Mouse (Mus musculus) CH12F3 (cell line): Measurements from ENCODE around the gene Plpp2.

Source experiments
- in situ Hi-C: fragments of 300-500 bp; cut with MboI; formaldehyde crosslinking; loops from 2 replicates; pipeline ENCODE4 v1.14.3; 2020; ENCODE audit warnings: low sequenced_read_pairs

Plpp2 gene

DNA sequence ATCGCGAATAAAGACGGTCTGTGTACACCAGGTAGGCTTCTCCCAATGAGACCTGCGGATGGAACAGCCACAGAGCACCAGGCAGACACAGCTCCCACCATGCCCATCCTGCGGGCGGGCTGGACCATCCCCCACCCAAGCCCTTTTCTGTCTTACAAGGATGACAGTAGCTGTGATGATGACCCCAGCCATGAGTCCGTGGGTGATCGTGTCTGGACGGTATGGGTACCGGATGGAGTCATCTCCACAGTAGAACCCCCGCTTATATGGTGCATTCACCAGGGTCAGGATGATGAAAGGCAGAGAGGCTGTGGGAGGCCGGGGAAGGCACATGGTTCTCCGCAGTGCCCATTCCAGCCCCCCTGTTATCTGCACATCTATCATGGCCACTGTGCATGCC is 2.9 kb downstream of the Plpp2 start:
- in situ Hi-C loops = no loop called here

DNA sequence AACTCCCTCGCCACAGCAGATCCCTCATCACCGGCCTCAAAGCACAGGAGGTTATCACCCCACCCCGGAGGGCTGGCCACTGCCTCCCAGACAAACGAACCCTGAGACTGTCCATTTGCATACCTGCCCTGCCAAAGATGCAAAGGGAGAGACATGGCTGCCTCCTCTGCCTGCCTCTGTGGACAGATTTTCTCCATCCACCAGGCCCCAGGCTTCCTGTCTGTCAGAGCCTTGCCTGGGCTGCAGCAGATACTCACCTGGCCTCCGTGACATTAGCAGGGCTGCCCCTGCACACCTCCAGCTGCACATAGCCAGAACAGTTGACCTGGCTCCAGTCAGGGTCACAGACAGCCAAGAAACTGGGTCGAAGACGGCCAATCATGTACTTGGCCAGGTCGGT is 3.4 kb downstream of the Plpp2 start:
- in situ Hi-C loops = no loop called here

DNA sequence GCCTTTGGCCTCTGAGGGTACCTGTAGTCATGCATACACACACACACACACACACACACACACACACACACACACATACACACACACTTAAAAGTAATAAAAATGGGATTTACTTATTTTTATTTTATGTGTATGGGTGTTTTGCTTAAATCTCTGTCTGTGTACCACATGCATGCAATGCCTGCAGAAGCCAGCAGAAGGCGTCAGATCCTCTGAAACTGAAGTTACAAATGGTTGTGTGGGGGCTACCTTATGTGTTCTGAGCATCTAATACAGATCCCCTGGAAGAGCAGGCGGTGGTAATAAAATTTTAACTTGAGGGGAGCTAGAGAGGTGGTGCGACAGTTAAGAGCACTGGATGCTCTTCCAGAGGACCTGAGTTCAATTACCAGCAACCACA is 5.5 kb downstream of the Plpp2 start:
- in situ Hi-C loops = no loop called here

DNA sequence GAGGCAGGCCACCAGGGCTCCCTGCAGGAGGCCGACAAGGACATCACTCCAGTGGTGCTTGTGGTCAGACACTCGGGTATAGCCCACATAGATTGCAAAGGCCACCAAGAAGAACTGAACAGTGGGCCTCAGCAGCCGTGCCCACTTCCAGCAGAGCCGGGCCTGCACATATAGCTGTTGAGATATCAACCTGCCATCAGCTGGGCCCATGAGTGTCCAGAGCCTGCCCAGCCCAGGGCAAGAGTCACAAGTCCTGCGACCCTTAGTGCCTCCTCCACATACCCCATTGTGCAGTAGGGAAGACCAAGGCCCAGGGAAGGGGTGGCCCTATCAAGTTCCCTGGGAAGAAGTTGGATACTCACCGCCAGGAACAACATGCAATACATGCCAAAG is 6.1 kb downstream of the Plpp2 start:
- in situ Hi-C loops = no loop called here

DNA sequence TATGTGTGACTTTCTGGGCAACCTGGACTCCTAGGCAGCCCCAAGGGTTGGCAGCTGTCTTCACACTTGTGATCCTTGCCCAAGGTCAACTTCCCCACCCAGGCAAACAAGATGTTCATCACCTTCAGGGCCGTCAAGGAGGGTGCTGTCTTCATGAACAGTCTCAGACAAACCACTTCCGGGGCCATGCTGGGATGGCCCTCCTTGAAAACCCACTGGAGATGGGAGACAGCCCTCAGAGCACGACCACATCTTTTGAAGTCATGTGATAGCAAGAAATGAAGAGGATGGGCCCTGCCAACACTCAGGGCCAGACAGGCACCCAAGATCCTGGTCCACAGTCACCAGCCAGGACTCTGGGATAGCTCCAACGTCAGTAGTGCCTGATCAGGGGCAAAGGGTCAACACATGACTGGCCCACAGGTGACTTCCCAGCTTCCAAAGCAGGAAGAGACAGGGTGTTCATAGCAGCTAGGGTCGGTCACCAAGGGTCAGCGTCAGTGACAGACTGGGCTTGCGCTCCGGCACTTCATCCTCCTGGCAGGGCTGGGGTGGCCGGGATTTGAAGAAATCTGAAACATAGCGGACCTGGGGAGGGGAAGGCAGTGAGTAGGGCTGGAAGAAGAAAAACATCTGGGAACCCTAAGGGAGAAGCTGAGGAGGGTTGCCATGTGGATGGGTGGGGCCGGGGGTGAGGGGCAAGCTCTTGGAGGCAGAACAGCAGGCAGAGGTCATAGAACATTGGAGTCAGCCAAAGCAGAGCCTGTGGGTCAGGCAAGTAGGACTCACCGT is 6.7 kb downstream of the Plpp2 start:
- in situ Hi-C loops = no loop called here

DNA sequence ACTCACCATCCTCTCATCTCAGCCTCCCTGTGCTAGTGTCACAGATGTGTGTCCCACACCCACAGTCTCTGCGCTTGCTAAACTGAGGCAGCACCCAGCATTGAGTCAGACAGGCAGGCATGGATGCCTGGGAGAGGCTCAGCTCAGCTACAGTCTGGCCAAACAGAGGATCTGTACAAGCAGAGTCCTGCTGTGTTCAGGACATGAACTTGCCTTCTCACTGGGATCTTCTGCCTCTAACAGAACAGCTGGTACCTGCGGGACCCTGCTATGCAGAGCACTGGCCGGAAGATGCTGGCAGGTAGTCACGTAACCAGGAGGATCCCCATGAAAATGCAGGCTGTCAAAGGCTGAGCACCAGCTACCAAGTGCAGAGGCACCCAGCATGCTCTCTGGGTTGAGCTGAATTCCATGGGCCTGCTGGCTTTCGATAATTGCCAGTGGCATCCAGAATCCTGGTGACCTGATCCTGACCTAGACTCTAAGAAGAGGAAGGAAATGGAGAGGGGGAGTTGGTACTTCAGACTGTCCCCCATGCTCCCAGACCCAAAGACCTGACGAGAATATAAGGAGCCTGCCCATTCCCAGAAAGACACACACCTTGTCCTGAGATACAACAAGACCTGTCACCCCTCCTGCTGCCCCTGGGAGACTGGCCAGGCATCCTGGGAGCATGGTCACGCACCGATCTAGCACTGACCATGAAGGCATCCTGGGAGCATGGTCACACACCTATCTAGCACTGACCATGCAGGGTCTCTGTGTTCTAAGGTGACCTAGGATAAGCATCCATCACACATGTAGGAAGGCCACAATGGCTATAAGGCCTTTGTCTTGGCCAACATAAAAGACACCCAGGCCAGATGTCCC is 7.9 kb downstream of the Plpp2 start:
- in situ Hi-C loops = no loop called here

DNA sequence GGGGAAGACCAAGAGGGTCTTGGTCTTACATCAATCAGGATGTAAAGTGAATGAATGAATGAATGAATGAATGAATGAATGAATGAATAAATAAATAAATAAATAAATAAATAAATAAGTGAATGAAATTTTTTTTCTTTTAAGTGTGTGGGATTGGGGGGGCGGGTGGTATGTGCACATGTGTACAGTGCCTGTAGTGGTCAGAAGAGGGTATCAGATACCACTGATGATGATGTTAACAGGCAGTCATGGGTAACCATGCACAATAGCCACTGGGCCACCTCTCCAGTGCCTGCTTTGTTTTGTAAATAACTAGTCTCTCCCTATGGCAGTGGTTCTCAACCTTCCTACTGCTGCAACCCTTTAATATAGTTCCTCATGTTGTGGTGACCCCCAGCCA is 9.2 kb downstream of the Plpp2 start:
- in situ Hi-C loops = no loop called here

DNA sequence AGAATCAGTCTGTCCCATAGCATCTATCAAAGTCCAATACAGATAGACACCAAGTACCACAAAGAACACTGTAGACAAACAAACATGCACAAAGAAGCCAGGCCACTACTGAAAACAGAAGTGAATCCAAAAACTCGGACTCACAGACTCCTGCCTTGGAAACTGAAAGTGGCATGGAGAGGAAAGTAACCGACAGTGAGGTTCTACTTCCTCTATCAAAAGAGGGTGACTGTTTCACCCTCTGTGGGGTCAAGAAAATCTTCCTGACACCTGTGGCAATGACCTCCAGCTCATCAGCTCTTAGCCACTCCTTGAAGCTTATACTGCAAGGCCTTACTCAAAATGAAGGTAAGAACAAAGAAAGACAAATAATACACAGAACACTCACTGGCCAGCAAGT is 26.9 kb downstream of the Plpp2 start:
- in situ Hi-C loops = no loop called here

DNA sequence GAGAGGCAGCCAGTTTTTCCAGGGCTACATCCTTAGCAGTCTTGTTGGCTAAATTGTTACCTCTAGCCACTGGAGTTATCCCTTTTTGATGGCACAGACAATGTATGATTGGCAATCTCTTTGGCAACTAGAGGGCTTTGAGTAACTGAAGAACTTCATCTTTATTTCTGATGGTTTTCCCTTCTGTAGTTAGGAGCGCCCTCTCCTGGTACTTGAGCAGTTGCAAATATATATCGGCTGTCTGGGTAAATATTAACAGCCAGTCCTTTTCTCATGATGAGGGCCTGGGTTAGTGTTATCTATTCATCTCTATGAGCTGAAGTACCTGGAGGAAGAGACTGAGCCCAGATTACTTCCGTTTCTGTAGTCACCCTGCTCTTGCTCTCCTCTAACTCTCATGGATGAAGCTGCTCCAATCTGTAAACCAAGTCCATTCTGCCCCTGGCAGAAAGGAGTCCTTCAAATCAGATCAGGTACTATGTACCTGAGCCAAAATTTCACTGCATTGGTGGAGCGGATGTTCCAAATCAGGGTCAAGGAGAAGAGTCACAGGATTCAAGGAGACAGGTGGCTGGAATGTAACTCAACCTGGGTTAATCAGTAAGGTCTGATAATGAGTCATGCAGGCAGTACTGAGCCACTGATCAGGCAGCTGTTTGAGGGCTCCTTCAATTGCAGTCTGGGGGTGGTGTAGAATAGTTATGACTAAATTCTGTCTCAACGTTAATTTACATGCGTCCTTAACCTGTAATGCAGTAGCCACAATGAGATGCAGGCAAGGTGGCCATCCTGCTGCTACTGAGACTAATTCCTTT is 30.6 kb downstream of the Plpp2 start:
- in situ Hi-C loops = no loop called here

DNA sequence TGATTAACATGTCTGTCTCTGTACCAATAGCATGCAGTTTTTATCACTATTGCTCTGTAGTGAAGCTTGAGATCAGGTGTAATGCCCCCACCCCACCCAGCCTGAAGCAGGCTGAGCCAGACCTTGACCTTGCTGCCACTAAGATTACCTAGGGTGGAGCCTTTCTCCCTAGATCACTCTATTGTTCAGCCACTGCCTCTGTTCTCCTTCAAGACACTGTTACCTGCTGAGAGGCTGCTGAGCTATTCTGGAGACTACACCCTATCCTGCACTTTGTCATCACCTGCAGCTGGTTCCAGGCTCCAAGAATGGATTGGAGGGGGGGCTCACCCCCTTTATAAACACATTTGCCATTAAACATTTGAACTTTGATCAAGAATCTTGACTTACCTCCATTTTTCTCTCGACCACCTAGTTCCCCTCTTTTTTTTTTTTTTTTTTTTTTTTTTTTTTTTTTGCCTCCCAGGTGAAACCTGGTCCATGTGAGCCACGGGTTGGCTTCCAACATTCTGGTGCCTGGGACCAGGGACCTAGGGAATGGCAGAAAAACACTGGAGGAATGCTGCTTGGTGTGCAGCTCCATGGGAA is 36.8 kb downstream of the Plpp2 start:
- in situ Hi-C loops = no loop called here

DNA sequence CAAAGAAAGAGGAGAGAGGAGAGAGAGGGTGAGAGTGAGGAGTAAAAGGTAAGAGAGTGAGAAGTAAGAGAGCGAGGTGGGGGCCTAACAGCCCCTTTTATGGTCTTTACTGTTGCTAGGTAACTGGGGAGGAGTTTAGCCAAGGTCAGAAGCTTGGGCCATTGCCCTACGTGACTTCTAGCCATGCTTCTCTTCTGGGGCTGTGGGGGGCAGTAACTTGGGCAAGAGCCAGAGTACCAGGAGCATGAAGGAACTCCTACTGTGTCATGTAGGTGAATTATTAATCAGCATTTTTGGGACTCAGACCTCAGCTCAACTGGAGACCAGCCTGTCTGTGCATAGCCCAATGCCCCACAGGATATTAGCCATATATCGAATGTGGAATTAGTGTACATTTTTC is 37.7 kb downstream of the Plpp2 start:
- in situ Hi-C loops = no loop called here
